Mouse (Mus musculus) heart, postnatal 0 days (tissue): ENCODE results near the gene Pml. TPM values are rescaled to one million over a fixed set of nuclear protein-coding genes. Genes with fewer than 3 reads are reported as not detected.

Experiments used
- ATAC-seq: fragments of 200-750 bp; cut with Nextera tagmentation; 2 replicates; pipeline ENCODE4 v1.8.0; 2017; ENCODE audit warnings: low read depth, moderate number of reproducible peaks, moderate library complexity; ENCODE audit not compliant: insufficient read depth
- DNase-seq: peaks from one replicate; pipeline ENCODE4 v3.0.0-alpha.2; 2016; ENCODE audit warnings: low spot score
- H3K27ac ChIP-seq: fragments of 300-500 bp; sonication (generic); 2 replicates; pipeline ENCODE4 v1.5.1; 2014; ENCODE audit warnings: low read depth, mild to moderate bottlenecking
- H3K27me3 ChIP-seq: fragments of 300-500 bp; sonication (generic); 2 replicates; pipeline ENCODE4 v1.6.1; 2014; ENCODE audit warnings: low read length, mixed read lengths; ENCODE audit not compliant: control insufficient read depth, insufficient read depth
- H3K36me3 ChIP-seq: fragments of 300-500 bp; sonication (generic); replicated peaks from 2 replicates; pipeline ENCODE4 v1.6.1; 2014; ENCODE audit warnings: low read length, mixed read lengths; ENCODE audit not compliant: control insufficient read depth, insufficient read depth
- H3K4me1 ChIP-seq: fragments of 300-500 bp; sonication (generic); 2 replicates; pipeline ENCODE4 v1.6.1; 2014; ENCODE audit warnings: antibody characterized with exemption; ENCODE audit not compliant: control insufficient read depth, insufficient read depth
- H3K4me2 ChIP-seq: fragments of 300-500 bp; sonication (generic); 2 replicates; pipeline ENCODE4 v1.6.1; 2014; ENCODE audit warnings: low read depth, mild to moderate bottlenecking, low read length, moderate library complexity
- H3K4me3 ChIP-seq: fragments of 300-500 bp; sonication (generic); 2 replicates; pipeline ENCODE4 v1.5.1; 2014; ENCODE audit warnings: low read depth, low read length
- H3K9ac ChIP-seq: fragments of 300-500 bp; sonication (generic); replicated peaks from 2 replicates; pipeline ENCODE4 v1.6.1; 2014; ENCODE audit warnings: low read depth, low read length, mixed read lengths
- H3K9me3 ChIP-seq: fragments of 300-500 bp; sonication (generic); replicated peaks from 2 replicates; pipeline ENCODE4 v1.6.1; 2016; ENCODE audit warnings: low read length; ENCODE audit not compliant: control insufficient read depth
- CTCF ChIP-seq: IDR thresholded peaks from 2 replicates; pipeline ENCODE4 v1.5.1; 2016; ENCODE audit warnings: antibody characterized with exemption, control low read depth, low read depth
- EP300 ChIP-seq: IDR thresholded peaks from 2 replicates; pipeline ENCODE4 v1.6.1; 2016; ENCODE audit warnings: antibody characterized with exemption, low read depth
- WGBS: fragments of 180-500 bp; shearing (Covaris S2); extraction: QIAGEN DNeasy Blood & Tissue Kit; methylation state at CpG from one replicate; pipeline ENCODE4 v1.1.7; 2014; 5-methylcytosine and 5-hydroxymethylcytosine counted together
- microRNA-seq: library from miRNA; unstranded; fragments of <30 nt; microRNA quantifications from one replicate; pipeline ENCODE4, GENCODE M21; 2016
- polyA plus RNA-seq: library from polyadenylated mRNA; unstranded; fragments of >200 nt; fragmentation: Nextera tagmentation; extraction: Ambion mirVana; gene quantifications from 2 replicates; pipeline ENCODE4 v1.2.1, GENCODE M21; 2015
- total RNA-seq: library from RNA; depleted of rRNA; stranded (reverse); fragments of >200 nt; gene quantifications from 2 replicates; pipeline ENCODE4 v1.2.3, GENCODE M21; 2014; ENCODE audit warnings: low replicate concordance; rRNA removed

Pml gene
- total and polyA plus RNA-seq, 2 experiments from 2014 or later, result 5.2 to 15.0 TPM

DNA sequence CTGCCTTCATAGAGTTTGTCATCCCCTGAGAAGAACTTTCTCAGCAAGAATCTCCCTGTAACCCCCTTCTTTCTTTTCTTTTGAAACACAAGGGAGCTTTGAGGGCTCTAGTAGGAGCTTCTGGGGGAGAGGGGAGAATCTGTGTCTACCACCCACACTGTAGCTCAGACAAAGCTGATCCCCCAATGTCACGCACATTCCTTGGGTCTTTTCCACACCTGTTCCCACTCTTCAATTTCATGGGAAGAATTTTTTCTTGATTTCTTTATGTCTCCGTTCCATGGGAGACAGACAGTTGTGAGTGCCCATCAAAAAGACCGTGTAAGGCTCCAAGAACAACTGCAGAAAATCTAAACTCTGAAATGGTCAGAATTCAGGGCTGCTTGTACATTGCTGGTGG, 80.7 kb downstream of the Pml start:
- Histone ChIP-seq H3K27ac (no peak overlapping the region), H3K9me3 (no peaks in the 10 kb centered on the region; the same call in 1 of the 2 replicates), H3K36me3 (no peaks in the 10 kb centered on the region), H3K4me3 (no peak overlapping the region), H3K4me2 (no peak overlapping the region), H3K27me3 (no peaks in the 10 kb centered on the region), H3K9ac (no peak overlapping the region), H3K4me1 (no peaks in the 10 kb centered on the region)
- ATAC-seq (no peak), DNase-seq (no peak)
- TF ChIP-seq CTCF (no peak), EP300 (no peak)
- 75% methylated on average over 3 of the region's 3 CpGs for WGBS

Small RNAs within 50 kb of the gene (microRNA-seq; reads per million reads assigned to microRNA genes)
- not detected for gene Mir6385

Other genes starting within 250 kb of the Pml start
- 1.1 and 2.3 TPM in 2 replicates for gene Cyp11a1, start 243.4 kb downstream of the Pml start, total RNA-seq
- gene Cyp11a1, start 243.4 kb downstream of the Pml start, polyA plus RNA-seq, result 0.90 and 1.3 TPM in 2 replicates
- not detected in 2 replicates for gene Stra6, start 186.0 kb downstream of the Pml start, total RNA-seq
- 0.05 and 0.11 TPM in 2 replicates for gene Stra6, start 186.0 kb downstream of the Pml start, polyA plus RNA-seq
- not detected in 2 replicates for gene Ccdc33, start 131.0 kb downstream of the Pml start, total RNA-seq
- 0.25 TPM in 1 of 2 replicates, not detected in the other for gene Ccdc33, start 131.0 kb downstream of the Pml start, polyA plus RNA-seq
- gene Islr, start 45.5 kb downstream of the Pml start, total RNA-seq, result 21.1 and 39.9 TPM in 2 replicates
- 14.4 and 16.3 TPM in 2 replicates for gene Islr, start 45.5 kb downstream of the Pml start, polyA plus RNA-seq
- 0.69 and 0.89 TPM in 2 replicates for gene Islr2, start 45.5 kb downstream of the Pml start, total RNA-seq
- gene Islr2, start 45.5 kb downstream of the Pml start, polyA plus RNA-seq, result 0.08 TPM in 1 of 2 replicates, not detected in the other
- 16.4 and 52.8 TPM in 2 replicates for gene Stoml1, start 3.4 kb upstream of the Pml start, total RNA-seq
- gene Stoml1, start 3.4 kb upstream of the Pml start, polyA plus RNA-seq, result 21.7 and 23.3 TPM in 2 replicates
- gene Loxl1, start 63.4 kb upstream of the Pml start, total RNA-seq, result 44.1 and 61.7 TPM in 2 replicates
- 39.2 and 40.7 TPM in 2 replicates for gene Loxl1, start 63.4 kb upstream of the Pml start, polyA plus RNA-seq
- gene Tbc1d21, start 120.7 kb upstream of the Pml start, total RNA-seq, result not detected in 2 replicates
- not detected in 2 replicates for gene Tbc1d21, start 120.7 kb upstream of the Pml start, polyA plus RNA-seq
- gene Insyn1, start 238.8 kb upstream of the Pml start, total RNA-seq, result 9.6 and 13.6 TPM in 2 replicates
- 0.77 and 0.80 TPM in 2 replicates for gene Insyn1, start 238.8 kb upstream of the Pml start, polyA plus RNA-seq